Mouse (Mus musculus): ENCODE measurements around the gene Runx1.

GRCm38 (mm10) chr16:92684423-92685211 is 141.3 kb downstream of the Runx1 start:
- TF ChIP-seq POLR2A (IDR thresholded peaks at IDR 0.05; ENCODE audit: insufficient read depth, low read length) (no peak), CTCF (IDR thresholded peaks at IDR 0.05; ENCODE audit: low read depth, low read length) (no peak)
